Mouse (Mus musculus) cerebellum, adult (tissue): ENCODE measurements around the gene Secisbp2.

Source experiments
- ATAC-seq: cut with Nextera tagmentation; 2 replicates; pipeline ENCODE4 v1.9.2; 2017; ENCODE audit warnings: mild to moderate bottlenecking, moderate library complexity, mixed read lengths; ENCODE audit not compliant: insufficient number of reproducible peaks, low FRiP score, low TSS enrichment

Gene Secisbp2

DNA sequence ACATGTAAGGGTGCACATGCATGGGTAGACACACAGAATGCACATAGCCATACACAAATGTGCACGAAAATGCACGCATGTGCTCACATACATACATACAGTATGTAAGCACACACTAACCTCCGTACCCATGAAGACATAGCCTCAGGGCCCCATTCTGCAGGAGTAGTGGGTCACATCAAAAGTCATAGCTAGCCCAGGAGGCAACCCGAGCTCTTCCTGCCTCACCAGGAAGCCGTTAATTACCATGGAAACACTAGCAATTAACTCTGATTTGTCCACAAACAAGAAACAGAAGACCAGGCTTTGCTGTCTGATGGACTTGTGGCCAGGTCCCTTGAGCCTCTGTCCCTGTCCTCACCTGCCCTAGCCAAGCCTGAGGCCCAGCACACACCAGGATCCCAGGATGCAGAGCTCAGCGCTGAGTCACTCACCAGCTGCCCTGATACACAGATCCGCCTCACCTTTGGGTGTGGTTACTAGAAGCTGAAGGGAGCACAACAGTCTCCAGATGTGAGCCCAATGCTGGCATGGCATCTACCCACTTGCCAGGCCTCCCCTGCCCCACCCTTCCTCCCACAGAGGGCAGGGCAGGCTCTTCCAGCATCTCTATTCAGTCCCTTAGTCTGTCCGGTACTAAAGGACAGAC is 74.6 kb downstream of the Secisbp2 start:
- ATAC-seq, result no peak

DNA sequence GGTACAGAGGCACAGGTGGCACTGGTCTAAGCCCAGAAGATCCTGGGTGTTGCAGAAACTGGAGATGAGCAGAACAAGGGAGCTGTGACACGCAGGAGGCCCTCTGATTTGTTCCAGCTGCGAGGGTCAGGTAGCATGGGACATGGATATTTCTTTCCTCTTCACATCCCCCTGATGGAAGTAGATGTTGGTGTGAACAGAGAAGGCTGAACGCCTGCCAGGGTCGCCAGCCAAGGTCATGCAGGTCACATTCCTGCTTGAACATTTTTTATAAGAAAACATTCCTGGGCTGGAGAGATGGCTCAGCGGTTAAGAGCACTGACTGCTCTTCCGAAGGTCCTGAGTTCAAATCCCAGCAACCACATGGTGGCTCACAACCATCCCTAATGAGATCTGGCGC is 75.9 kb downstream of the Secisbp2 start:
- ATAC-seq, result no peak

DNA sequence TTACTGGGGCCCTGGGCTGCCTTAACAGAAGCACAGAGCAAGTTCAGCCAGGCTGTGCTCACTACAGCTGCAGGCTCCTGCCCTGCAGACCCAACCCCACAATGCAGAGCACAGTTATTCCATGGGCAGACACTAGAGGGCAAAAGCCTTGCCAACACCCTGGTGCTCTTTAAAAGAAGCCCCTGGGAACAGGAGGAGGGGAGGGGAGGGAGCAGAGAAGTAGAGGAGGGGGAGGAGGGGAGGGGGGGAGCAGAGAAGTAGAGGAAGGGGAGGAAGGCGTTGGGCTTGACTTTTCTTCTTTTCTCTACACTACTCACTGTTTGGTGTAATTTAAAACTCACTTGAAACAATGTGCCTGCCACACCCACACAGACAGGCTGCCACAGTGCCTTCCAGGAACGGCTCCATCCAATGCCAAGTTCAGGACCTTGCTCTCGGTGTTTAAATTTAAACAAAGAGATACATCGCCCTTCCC is 78.4 kb downstream of the Secisbp2 start:
- no peak for ATAC-seq

DNA sequence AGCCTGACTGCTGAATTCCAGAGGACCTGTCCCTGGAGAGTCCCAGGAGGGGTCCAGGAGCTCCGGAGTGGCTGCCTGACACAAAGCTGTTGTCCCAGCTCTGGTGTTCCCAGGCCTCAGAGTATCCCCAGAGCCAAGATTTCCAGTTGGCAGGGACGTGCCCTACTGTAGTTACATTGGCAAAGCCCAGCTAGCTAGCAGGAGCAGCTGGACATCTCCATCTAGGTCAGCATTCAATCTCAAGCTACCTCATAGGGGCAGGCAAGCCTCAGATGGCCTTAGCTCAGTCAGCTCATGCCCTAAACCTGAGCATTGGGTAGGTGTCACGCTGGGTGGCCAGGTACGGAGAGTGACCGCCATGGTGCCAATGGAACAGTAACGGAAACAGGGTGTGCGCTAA is 80.0 kb downstream of the Secisbp2 start:
- peak; percentile 83 for ATAC-seq

DNA sequence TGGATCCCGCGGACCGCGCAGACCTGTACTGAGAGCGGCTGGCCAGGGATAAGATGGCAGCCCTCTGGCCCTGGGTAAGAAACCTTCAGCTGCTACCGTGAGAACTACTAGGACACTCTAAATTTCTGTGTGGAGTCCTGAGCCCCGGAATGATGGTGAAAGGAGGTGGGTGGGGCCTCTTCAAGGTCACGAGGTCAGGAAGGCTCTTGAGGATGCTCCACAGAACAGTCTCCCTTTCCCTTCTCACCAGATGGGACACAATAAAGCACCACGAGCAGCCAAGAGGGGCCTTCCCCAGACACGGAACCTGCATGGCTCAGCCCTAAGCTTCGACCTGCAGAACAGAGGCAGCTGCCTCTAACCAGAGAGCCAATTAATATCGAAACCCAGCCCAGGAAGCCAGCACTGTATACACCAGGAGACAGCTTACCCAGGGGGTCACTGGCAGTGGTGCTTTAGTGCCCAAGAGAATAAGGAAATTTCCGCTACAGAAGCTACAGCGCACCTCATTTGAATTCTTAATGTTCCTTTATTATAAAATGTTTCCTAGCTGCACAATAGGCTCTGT is 80.7 kb downstream of the Secisbp2 start:
- 0 out of 2 replicates have a peak, but pooled peaks have one; percentile 2 for ATAC-seq
